Mouse (Mus musculus): ENCODE data around the gene Zdhhc20. TPM values are rescaled to one million over a fixed set of nuclear protein-coding genes. Genes with fewer than 3 reads are reported as not detected.
A peak's percentile ranks its signal among the peaks of the same experiment; 100 is the strongest.

Zdhhc20 gene
- total and polyA plus RNA-seq, 3 experiments = 4.6 to 11.4 TPM; not detected in 1

GRCm38 (mm10) chr14:57861987-57862412, 28.1 kb downstream of the Zdhhc20 start:
- H3K9me3 ChIP-seq (replicated peaks; ENCODE audit: insufficient read depth, low read length) = no peaks in the 10 kb centered on the region
- peaks cover 0 to 12% of the 10 kb centered on the region in 2 experiments; a peak in 2 of 4 replicates for H3K36me3 ChIP-seq (ENCODE audit: control insufficient read depth in 1 of 2, insufficient read depth in 2 of 2, low read length in 2 of 2)
- H3K27me3 ChIP-seq (ENCODE audit: control insufficient read depth in 1 of 2, insufficient read depth in 2 of 2, low read length in 2 of 2) = no peaks in the 10 kb centered on the region
- H3K9ac ChIP-seq (ENCODE audit: control insufficient read depth, low read depth, low read length, poor library complexity, severe bottlenecking) = peak overlapping the region; percentile 35
- H3K79me2 ChIP-seq (ENCODE audit: control insufficient read depth, insufficient read depth, low read length, poor library complexity) = no peaks in the 10 kb centered on the region
- H3K4me3 ChIP-seq (ENCODE audit: control insufficient read depth in 1 of 2, insufficient read depth in 1 of 2, low read depth in 2 of 2, low read length in 2 of 2) = peak overlapping the region; percentile 13 to 29; a peak in 3 of 4 replicates
- DNase-seq (ENCODE audit: low read depth, low spot score) = peak; percentile 93
- H3K27ac ChIP-seq (ENCODE audit: control insufficient read depth, low read depth, low read length) = peak overlapping the region; percentile 77
- TF ChIP-seq NRF1 (IDR thresholded peaks at IDR 0.05; ENCODE audit: insufficient read depth, low read depth, low read length, poor library complexity, severe bottlenecking) (no peak), TCF12 (IDR thresholded peaks at IDR 0.05; ENCODE audit: low read depth, low read length) (peak; percentile 43; the same call in 1 of the 2 replicates), MYB (IDR thresholded peaks at IDR 0.05; ENCODE audit: low read depth, low read length) (no peak), CTCF (IDR thresholded peaks at IDR 0.05 in 2 of 3, conservative IDR thresholded peaks at IDR 0.05 in 1 of 3; ENCODE audit: control insufficient read depth in 1 of 3, insufficient read depth in 1 of 3, low read depth in 2 of 3, low read length in 3 of 3, poor library complexity in 1 of 3, severe bottlenecking in 1 of 3) (no peak), USF1 (IDR thresholded peaks at IDR 0.05; ENCODE audit: low read depth, low read length) (peak; percentile 83), JUND (IDR thresholded peaks at IDR 0.05; ENCODE audit: low read depth, low read length) (peak; percentile 92), GATA1 (IDR thresholded peaks at IDR 0.05; ENCODE audit: low read depth, low read length) (peak; percentile 63), CHD1 (IDR thresholded peaks at IDR 0.05; ENCODE audit: low read depth, low read length) (no peak), ETS1 (IDR thresholded peaks at IDR 0.05; ENCODE audit: low read depth, low read length) (peak; percentile 54; the same call in 1 of the 2 replicates), USF2 (IDR thresholded peaks at IDR 0.05; ENCODE audit: borderline replicate concordance in 1 of 2, insufficient read depth in 1 of 2, low read depth in 1 of 2, low read length in 2 of 2) (no peak; a peak in 1 of 4 replicates), EP300 (IDR thresholded peaks at IDR 0.05; ENCODE audit: low read depth in 1 of 2, low read length in 2 of 2) (peak in 1 of 2 experiments; percentile 64; a peak in 2 of 4 replicates), TBP (IDR thresholded peaks at IDR 0.05; ENCODE audit: low read depth, low read length) (peak; percentile 73; the same call in 1 of the 2 replicates), SIN3A (IDR thresholded peaks at IDR 0.05; ENCODE audit: low read length) (peak; percentile 72), RAD21 (IDR thresholded peaks at IDR 0.05; ENCODE audit: low read depth, low read length) (no peak), E2F4 (IDR thresholded peaks at IDR 0.05; ENCODE audit: borderline replicate concordance, low read depth, low read length) (no peak), UBTF (IDR thresholded peaks at IDR 0.05; ENCODE audit: borderline replicate concordance, insufficient read depth, low read depth, low read length) (no peak), POLR2AphosphoS2 (IDR thresholded peaks at IDR 0.05; ENCODE audit: low read length) (peak; percentile 76; the same call in 1 of the 2 replicates), KAT2A (conservative IDR thresholded peaks at IDR 0.05; ENCODE audit: low read depth, low read length) (no peak), RCOR1 (IDR thresholded peaks at IDR 0.05; ENCODE audit: low read depth, low read length) (peak; percentile 64; the same call in 1 of the 2 replicates), ELF1 (IDR thresholded peaks at IDR 0.05; ENCODE audit: low read depth, low read length) (peak; percentile 70), HCFC1 (IDR thresholded peaks at IDR 0.05; ENCODE audit: low read depth, low read length) (peak; percentile 54; the same call in 1 of the 2 replicates), NELFE (IDR thresholded peaks at IDR 0.05; ENCODE audit: low read depth, low read length) (peak; percentile 82), POLR2A (IDR thresholded peaks at IDR 0.05; ENCODE audit: control insufficient read depth in 1 of 2, insufficient read depth in 1 of 2, low read depth in 1 of 2, low read length in 2 of 2, poor library complexity in 1 of 2) (peak in 1 of 2 experiments; percentile 81; a peak in 2 of 4 replicates), MYC (IDR thresholded peaks at IDR 0.05; ENCODE audit: low read depth, low read length) (peak; percentile 68; the same call in 1 of the 2 replicates), TAL1 (IDR thresholded peaks at IDR 0.05; ENCODE audit: low read length) (peak; percentile 22; the same call in 1 of the 2 replicates), CHD2 (IDR thresholded peaks at IDR 0.05; ENCODE audit: low read length) (no peak), SMC3 (IDR thresholded peaks at IDR 0.05; ENCODE audit: low read depth, low read length) (no peak), ZNF384 (IDR thresholded peaks at IDR 0.05; ENCODE audit: low read depth, low read length) (no peak), BHLHE40 (IDR thresholded peaks at IDR 0.05; ENCODE audit: borderline replicate concordance, low read depth, low read length) (peak; percentile 83), ZMIZ1 (IDR thresholded peaks at IDR 0.05; ENCODE audit: low read depth, low read length) (0 out of 2 replicates have a peak, but pooled peaks have one; percentile 28)
- H3K4me1 ChIP-seq (ENCODE audit: control insufficient read depth in 1 of 2, insufficient read depth in 2 of 2, low read length in 2 of 2) = peaks cover 3 to 12% of the 10 kb centered on the region in 2 experiments

All from MEL (cell line).